Mouse (Mus musculus): ENCODE data around the gene Abcd3.

Abcd3 gene

GRCm38 (mm10) chr3:121739489-121740213 is 75.5 kb downstream of the Abcd3 start:
- DNase-seq (ENCODE audit: low spot score in 2 of 2): peak in 1 of 2 experiments; percentile 12

- DNase-seq (ENCODE audit: low spot score in 2 of 2): peak in 1 of 2 experiments; percentile 15
Measured at GRCm38 (mm10) chr3:121738742-121739342, 76.3 kb downstream of the Abcd3 start.

- peak in 1 of 2 experiments; percentile 21 for DNase-seq (ENCODE audit: low spot score in 2 of 2)
Measured at GRCm38 (mm10) chr3:121737901-121738300, 77.2 kb downstream of the Abcd3 start.

GRCm38 (mm10) chr3:121737453-121737852 is 77.6 kb downstream of the Abcd3 start:
- peak; percentile 39 to 59 for DNase-seq (ENCODE audit: low spot score in 2 of 2)

- peak; percentile 88 to 89 for DNase-seq (ENCODE audit: low spot score in 2 of 2)
Measured at GRCm38 (mm10) chr3:121736025-121736744, 78.9 kb downstream of the Abcd3 start.

GRCm38 (mm10) chr3:121735542-121735941 is 79.6 kb downstream of the Abcd3 start:
- no peak for DNase-seq (ENCODE audit: low spot score in 2 of 2)

- DNase-seq (ENCODE audit: low spot score in 2 of 2): no peak
Measured at GRCm38 (mm10) chr3:121729678-121730077, 85.4 kb downstream of the Abcd3 start.

GRCm38 (mm10) chr3:121725651-121726050 is 89.5 kb downstream of the Abcd3 start:
- no peak for DNase-seq (ENCODE audit: low spot score in 2 of 2)

GRCm38 (mm10) chr3:121724553-121724952 is 90.5 kb downstream of the Abcd3 start:
- peak in 1 of 2 experiments; percentile 14 for DNase-seq (ENCODE audit: low spot score in 2 of 2)

GRCm38 (mm10) chr3:121723968-121724524 is 91.1 kb downstream of the Abcd3 start:
- DNase-seq (ENCODE audit: low spot score in 2 of 2): peak; percentile 43 to 53

- DNase-seq (ENCODE audit: low spot score in 2 of 2): peak; percentile 88 to 90
Measured at GRCm38 (mm10) chr3:121722971-121723844, 91.9 kb downstream of the Abcd3 start, which contains the start of gene F3. Gene F3 (plus strand): TSS chr3:121723537.

- no peak for DNase-seq (ENCODE audit: low spot score in 2 of 2)
Measured at GRCm38 (mm10) chr3:121721691-121722070, 93.4 kb downstream of the Abcd3 start.

- DNase-seq (ENCODE audit: low spot score in 2 of 2): no peak
Measured at GRCm38 (mm10) chr3:121720801-121721690, 94.1 kb downstream of the Abcd3 start.

- no peak for DNase-seq (ENCODE audit: low spot score in 2 of 2)
Measured at GRCm38 (mm10) chr3:121719701-121720100, 95.4 kb downstream of the Abcd3 start.

GRCm38 (mm10) chr3:121718679-121719078 is 96.4 kb downstream of the Abcd3 start:
- no peak for DNase-seq (ENCODE audit: low spot score in 2 of 2)

- no peak for DNase-seq (ENCODE audit: low spot score in 2 of 2)
Measured at GRCm38 (mm10) chr3:121716480-121716879, 98.6 kb downstream of the Abcd3 start.

- DNase-seq (ENCODE audit: low spot score in 2 of 2): no peak
Measured at GRCm38 (mm10) chr3:121715741-121716459, 99.2 kb downstream of the Abcd3 start.

- no peak for DNase-seq (ENCODE audit: low spot score in 2 of 2)
Measured at GRCm38 (mm10) chr3:121715336-121715735, 99.8 kb downstream of the Abcd3 start.

GRCm38 (mm10) chr3:121714461-121714860 is 100.6 kb downstream of the Abcd3 start:
- DNase-seq (ENCODE audit: low spot score in 2 of 2): no peak

- DNase-seq (ENCODE audit: low spot score in 2 of 2): no peak
Measured at GRCm38 (mm10) chr3:121713816-121714215, 101.3 kb downstream of the Abcd3 start.

Data from right cerebral cortex, postnatal 10 days (tissue).